8 mouse cellular contexts compared by ENCODE assay signal in genomic region chr11:24076127-24076650, GRCm38 (mm10). TPM values are rescaled to one million over a fixed set of nuclear protein-coding genes. Genes with fewer than 3 reads are reported as not detected.
DNase-seq lines count a peak whose midpoint lies in the region; ATAC-seq and TF ChIP-seq lines count a peak whose summit lies in the region.

No protein-coding gene starts in this region.

- TF ChIP-seq CTCF in lung, postnatal 0 days (IDR thresholded peaks at IDR 0.05), result peak; percentile 52
- TF ChIP-seq CTCF in olfactory bulb, adult 2 months (IDR thresholded peaks at IDR 0.05; ENCODE audit: insufficient read depth, low read depth, low read length), result no peak
- TF ChIP-seq CTCF in thymus, adult 2 months (IDR thresholded peaks at IDR 0.05; ENCODE audit: borderline replicate concordance, control insufficient read depth, extremely low read depth, insufficient read depth, low read length, poor library complexity), result 0 out of 2 replicates have a peak, but pooled peaks have one; percentile 30

- peak overlapping the region; percentile 66 for H3K4me3 ChIP-seq in lung, postnatal 0 days (ENCODE audit: low read depth, low read length)
- peak overlapping the region; percentile 78 for H3K4me3 ChIP-seq in olfactory bulb, adult 2 months (ENCODE audit: insufficient read depth, low read depth, low read length)
- H3K4me3 ChIP-seq in thymus, adult 2 months (ENCODE audit: control insufficient read depth, insufficient read depth, low read length), result peak overlapping the region; percentile 69

- no peak overlapping the region for H3K27ac ChIP-seq in lung, postnatal 0 days (ENCODE audit: low read length)
- H3K27ac ChIP-seq in olfactory bulb, adult 2 months (ENCODE audit: insufficient read depth, low read depth, low read length), result peak overlapping the region; percentile 98
- H3K27ac ChIP-seq in thymus, adult 2 months (ENCODE audit: control insufficient read depth, insufficient read depth, low read length), result no peak overlapping the region

- peaks cover 3% of the 10 kb centered on the region; the same call in 1 of the 2 replicates for H3K4me1 ChIP-seq in lung, postnatal 0 days (ENCODE audit: insufficient read depth, low read depth, low read length)
- peaks cover 2% of the 10 kb centered on the region; the same call in 1 of the 2 replicates for H3K4me1 ChIP-seq in olfactory bulb, adult 2 months (ENCODE audit: control insufficient read depth, insufficient read depth, low read length)
- peaks cover 30% of the 10 kb centered on the region for H3K4me1 ChIP-seq in thymus, adult 2 months (replicated peaks; ENCODE audit: control insufficient read depth, insufficient read depth, low read length)

- peak; percentile 48; the same call in 1 of the 2 replicates for TF ChIP-seq POLR2A in olfactory bulb, adult 2 months (IDR thresholded peaks at IDR 0.05; ENCODE audit: insufficient read depth, low read depth, low read length)
- TF ChIP-seq POLR2A in thymus, adult 2 months (IDR thresholded peaks at IDR 0.05; ENCODE audit: control insufficient read depth, extremely low read depth, insufficient read depth, low read length, poor library complexity), result no peak

- no peak overlapping the region for H3K9ac ChIP-seq in lung, postnatal 0 days (replicated peaks; ENCODE audit: low read depth)

- no peak for TF ChIP-seq EP300 in lung, postnatal 0 days (IDR thresholded peaks at IDR 0.05)

- DNase-seq in B cell, adult 2 months, result peak; percentile 86 to 88
- peak; percentile 31 to 33 for DNase-seq in adrenal gland, adult 18-20 months (ENCODE audit: low spot score in 2 of 2)
- peak; percentile 47 to 64 for DNase-seq in heart, postnatal 14 days
- peak; percentile 75 to 82 for DNase-seq in layer of hippocampus, postnatal 10 days (ENCODE audit: low spot score in 2 of 2)
- DNase-seq in lung, postnatal 0 days (ENCODE audit: low spot score), result peak; percentile 89
- DNase-seq in thymus, adult 2 months, result peak; percentile 77

- no peaks in the 10 kb centered on the region for H3K9me3 ChIP-seq in lung, postnatal 0 days (ENCODE audit: low read length)

- ATAC-seq in erythroid progenitor cell, adult 5-6 weeks (replicated peaks; ENCODE audit: low FRiP score, poor library complexity, severe bottlenecking), result peak; percentile 61
- peak; percentile 30 for ATAC-seq in lung, postnatal 0 days

- no peaks in the 10 kb centered on the region for H3K36me3 ChIP-seq in lung, postnatal 0 days (ENCODE audit: insufficient read depth, low read length)
- H3K36me3 ChIP-seq in thymus, adult 2 months (ENCODE audit: control insufficient read depth, insufficient read depth, low read length), result no peaks in the 10 kb centered on the region

- WGBS in lung, postnatal 0 days, result under 1% methylated on average over 30 of the region's 32 CpGs
- under 1% methylated on average over 32 of the region's 32 CpGs for WGBS in olfactory bulb, adult 2 months
- under 1% methylated on average over 32 of the region's 32 CpGs for WGBS in thymus, adult 2 months

- intact Hi-C loops in heart, postnatal 14 days (cut with DNase I), result no loop called here

- H3K4me2 ChIP-seq in lung, postnatal 0 days (replicated peaks; ENCODE audit: low read depth, low read length), result peak overlapping the region; percentile 100

- peaks cover 21% of the 10 kb centered on the region for H3K27me3 ChIP-seq in lung, postnatal 0 days (replicated peaks; ENCODE audit: insufficient read depth, low read length)
- H3K27me3 ChIP-seq in thymus, adult 2 months (ENCODE audit: control insufficient read depth, insufficient read depth, low read length), result peaks cover 24% of the 10 kb centered on the region

RNA-seq across cellular contexts. Expression of gene A830031A19Rik, which starts 1.3 kb away (rescaled TPM):
- not detected for total RNA-seq in adrenal gland, adult 18-20 months (2021)
- not detected in 2 replicates for total RNA-seq in erythroid progenitor cell, adult 5-6 weeks (2015; ENCODE audit: low replicate concordance)
- total RNA-seq in erythroid progenitor cell, adult 5-6 weeks (2017; ENCODE audit: low replicate concordance), result not detected in 2 replicates
- not detected for total RNA-seq in heart, postnatal 14 days (2021)
- total RNA-seq in layer of hippocampus, postnatal 10 days (2021), result 1 to 10 TPM in 1 of 2 experiments, not detected in 1; 1.2 TPM
- polyA plus RNA-seq in lung, postnatal 0 days (2015; fragmentation: Nextera tagmentation; extraction: Ambion mirVana), result not detected in 2 replicates
- not detected in 2 replicates for polyA plus RNA-seq in olfactory bulb, adult 2 months (2012; ENCODE audit: insufficient read depth, insufficient read length, low replicate concordance, missing spikeins)
- polyA plus RNA-seq in thymus, adult 2 months (2012; rRNA removed), result not detected in 2 replicates

RNA-seq across cellular contexts. Expression of gene Bcl11a, which starts 1.7 kb away (rescaled TPM):
- 1 to 10 TPM; 3.2 to 3.8 TPM for total RNA-seq in adrenal gland, adult 18-20 months (2021)
- total RNA-seq in erythroid progenitor cell, adult 5-6 weeks (2015; ENCODE audit: low replicate concordance), result 20.5 and 23.5 TPM in 2 replicates
- 7.4 and 12.9 TPM in 2 replicates for total RNA-seq in erythroid progenitor cell, adult 5-6 weeks (2017; ENCODE audit: low replicate concordance)
- 1 to 10 TPM; 4.1 to 5.0 TPM for total RNA-seq in heart, postnatal 14 days (2021)
- total RNA-seq in layer of hippocampus, postnatal 10 days (2021), result 100 to 1,000 TPM; 159 to 162 TPM
- 2.4 and 2.6 TPM in 2 replicates for polyA plus RNA-seq in lung, postnatal 0 days (2015; fragmentation: Nextera tagmentation; extraction: Ambion mirVana)
- 89.4 TPM in 1 of 2 replicates, not detected in the other for polyA plus RNA-seq in olfactory bulb, adult 2 months (2012; ENCODE audit: insufficient read depth, insufficient read length, low replicate concordance, missing spikeins)
- polyA plus RNA-seq in thymus, adult 2 months (2012; rRNA removed), result 2.7 and 2.8 TPM in 2 replicates

Comparison
In these comparisons a context has a peak if more than half of its experiments do, and no peak if none do; other contexts are left out.
1. DNase-seq: peak in every context shown above with its lines; median percentile 89 in lung, postnatal 0 days; 87 in B cell, adult 2 months; 78 in layer of hippocampus, postnatal 10 days; 77 in thymus, adult 2 months; 56 in heart, postnatal 14 days; 32 in adrenal gland, adult 18-20 months.
2. RNA of gene Bcl11a, which starts 1.7 kb away (total RNA-seq): 159 to 162 TPM in layer of hippocampus, postnatal 10 days; 7.4 to 23.5 TPM in erythroid progenitor cell, adult 5-6 weeks, 4.1 to 5.0 TPM in heart, postnatal 14 days and 3.2 to 3.8 TPM in adrenal gland, adult 18-20 months; every median in the first group is over 4 times any median in the second.
3. Peak in every context shown above with its lines, with median percentiles within 50 percentile points of each other: H3K4me3 ChIP-seq.